Mouse (Mus musculus): Measurements from ENCODE around the gene 1700001C19Rik. TPM values are rescaled to one million over a fixed set of nuclear protein-coding genes. Genes with fewer than 3 reads are reported as not detected.

The 1700001C19Rik gene
- polyA plus RNA-seq, 1 experiment from 2014 or later = 0.24 TPM

- H3K36me3 ChIP-seq (ENCODE audit: control insufficient read depth, insufficient read depth, low read length) = peaks cover 21% of the 10 kb centered on the region
- peak overlapping the region; percentile 74 for H3K4me2 ChIP-seq (ENCODE audit: low read length)
- peak; percentile 20; the same call in 1 of the 2 replicates for ATAC-seq (replicated peaks; ENCODE audit: low FRiP score, low TSS enrichment, low read depth)
- H3K4me1 ChIP-seq (replicated peaks; ENCODE audit: control insufficient read depth, insufficient read depth, low read length) = peaks cover 5% of the 10 kb centered on the region; the same call in 1 of the 2 replicates
- H3K27me3 ChIP-seq (replicated peaks; ENCODE audit: control insufficient read depth, insufficient read depth, low read length) = 0 out of 2 replicates have a peak, but pooled peaks cover 3% of the 10 kb centered on the region
- H3K9me3 ChIP-seq (ENCODE audit: control insufficient read depth, low read length) = no peaks in the 10 kb centered on the region
- H3K9ac ChIP-seq (ENCODE audit: low read length) = peak overlapping the region; percentile 65
- peak overlapping the region; percentile 67 for H3K27ac ChIP-seq (ENCODE audit: low read depth)
- H3K4me3 ChIP-seq (ENCODE audit: low read depth, low read length) = peak overlapping the region; percentile 84
- 2% methylated on average over 20 of the region's 20 CpGs for WGBS
- peak; percentile 54 for DNase-seq (ENCODE audit: low spot score)
These were observed 68.1 kb downstream of the 1700001C19Rik start for GRCm38 (mm10) chr17:47369087-47369443.

DNA sequence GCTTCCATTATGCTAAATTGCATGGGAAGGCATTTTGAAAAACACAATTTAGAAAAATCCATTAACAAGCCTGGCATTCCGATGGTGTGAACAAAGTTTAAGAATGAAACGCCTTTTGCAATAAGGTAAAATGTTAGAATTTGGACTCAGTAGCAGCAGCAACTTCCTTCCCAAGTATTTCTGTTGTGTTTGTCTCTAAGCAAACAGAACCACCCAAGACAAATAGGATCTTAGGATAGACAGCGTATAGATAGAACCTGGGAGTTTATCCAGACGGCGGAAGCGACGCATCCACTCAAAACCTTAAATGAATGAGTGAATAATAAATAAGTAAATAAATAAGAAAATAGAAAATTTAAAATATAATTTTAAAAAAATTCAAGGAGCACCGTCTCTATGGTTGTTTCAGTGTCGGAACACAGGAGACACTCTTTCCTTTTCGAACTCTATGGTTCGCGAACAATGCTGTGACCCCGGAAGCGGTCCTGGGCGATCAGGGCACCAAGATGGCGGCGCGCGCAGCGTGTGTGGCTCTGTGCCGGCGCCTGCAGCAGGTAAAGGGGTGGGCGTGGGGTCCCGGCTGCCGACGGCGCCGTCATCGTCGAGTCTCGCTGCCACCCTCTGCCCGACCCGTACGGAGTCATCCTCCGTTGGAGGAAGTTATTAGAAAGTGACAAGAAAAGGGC is 68.6 kb downstream of the 1700001C19Rik start, which contains the start of gene Mrps10:
Gene Mrps10 (plus strand): TSS at position 487 of the 686 bp plus-strand sequence.
- 4% methylated on average over 35 of the region's 35 CpGs for WGBS
- ATAC-seq (replicated peaks; ENCODE audit: low FRiP score, low TSS enrichment, low read depth) = peak; percentile 87
- Histone ChIP-seq H3K27me3 (replicated peaks; ENCODE audit: control insufficient read depth, insufficient read depth, low read length) (0 out of 2 replicates have a peak, but pooled peaks cover 3% of the 10 kb centered on the region), H3K4me1 (replicated peaks; ENCODE audit: control insufficient read depth, insufficient read depth, low read length) (peaks cover 5% of the 10 kb centered on the region; the same call in 1 of the 2 replicates), H3K9me3 (ENCODE audit: control insufficient read depth, low read length) (no peaks in the 10 kb centered on the region), H3K4me3 (ENCODE audit: low read depth, low read length) (peak within 1 kb of the TSS; percentile 84), H3K27ac (ENCODE audit: low read depth) (peak within 1 kb of the TSS; percentile 67), H3K9ac (ENCODE audit: low read length) (peak within 1 kb of the TSS; percentile 65), H3K4me2 (ENCODE audit: low read length) (peak within 1 kb of the TSS; percentile 74), H3K36me3 (ENCODE audit: control insufficient read depth, insufficient read depth, low read length) (peaks cover 16% of the 10 kb centered on the region)
- DNase-seq (ENCODE audit: low spot score) = peak; percentile 92

Other genes with a start within 250 kb of the 1700001C19Rik start
- 89.3 and 91.4 TPM in 2 replicates for gene Mrps10, start 68.5 kb downstream of the 1700001C19Rik start, polyA plus RNA-seq (2014; fragmentation: Nextera tagmentation; extraction: Ambion mirVana)
- gene Guca1b, start 52.0 kb downstream of the 1700001C19Rik start, polyA plus RNA-seq (2014; fragmentation: Nextera tagmentation; extraction: Ambion mirVana) = 0.32 and 0.37 TPM in 2 replicates
- gene Guca1a, start 36.8 kb downstream of the 1700001C19Rik start, polyA plus RNA-seq (2014; fragmentation: Nextera tagmentation; extraction: Ambion mirVana) = 2.5 and 3.1 TPM in 2 replicates
- 3.4 and 4.4 TPM in 2 replicates for gene AI661453, start 761 bp downstream of the 1700001C19Rik start, polyA plus RNA-seq (2014; fragmentation: Nextera tagmentation; extraction: Ambion mirVana)
- 21.5 and 25.0 TPM in 2 replicates for gene Taf8, start 64.9 kb upstream of the 1700001C19Rik start, polyA plus RNA-seq (2014; fragmentation: Nextera tagmentation; extraction: Ambion mirVana)
- gene Ccnd3, start 67.7 kb upstream of the 1700001C19Rik start, polyA plus RNA-seq (2014; fragmentation: Nextera tagmentation; extraction: Ambion mirVana) = 450 and 457 TPM in 2 replicates
- 25.7 and 27.4 TPM in 2 replicates for gene Bysl, start 174.1 kb upstream of the 1700001C19Rik start, polyA plus RNA-seq (2014; fragmentation: Nextera tagmentation; extraction: Ambion mirVana)
- 45.2 and 48.2 TPM in 2 replicates for gene Med20, start 174.2 kb upstream of the 1700001C19Rik start, polyA plus RNA-seq (2014; fragmentation: Nextera tagmentation; extraction: Ambion mirVana)
- 1.6 and 1.8 TPM in 2 replicates for gene Gm20517, start 174.2 kb upstream of the 1700001C19Rik start, polyA plus RNA-seq (2014; fragmentation: Nextera tagmentation; extraction: Ambion mirVana)
- 5.3 and 6.5 TPM in 2 replicates for gene Usp49, start 193.3 kb upstream of the 1700001C19Rik start, polyA plus RNA-seq (2014; fragmentation: Nextera tagmentation; extraction: Ambion mirVana)